Mouse (Mus musculus): Measurements from ENCODE around the gene Slc37a1. TPM values are rescaled to one million over a fixed set of nuclear protein-coding genes. Genes with fewer than 3 reads are reported as not detected.
A peak's percentile ranks its signal among the peaks of the same experiment; 100 is the strongest.

The Slc37a1 gene
- polyA plus RNA-seq, 1 experiment from 2014 or later, result 4.3 TPM

DNA sequence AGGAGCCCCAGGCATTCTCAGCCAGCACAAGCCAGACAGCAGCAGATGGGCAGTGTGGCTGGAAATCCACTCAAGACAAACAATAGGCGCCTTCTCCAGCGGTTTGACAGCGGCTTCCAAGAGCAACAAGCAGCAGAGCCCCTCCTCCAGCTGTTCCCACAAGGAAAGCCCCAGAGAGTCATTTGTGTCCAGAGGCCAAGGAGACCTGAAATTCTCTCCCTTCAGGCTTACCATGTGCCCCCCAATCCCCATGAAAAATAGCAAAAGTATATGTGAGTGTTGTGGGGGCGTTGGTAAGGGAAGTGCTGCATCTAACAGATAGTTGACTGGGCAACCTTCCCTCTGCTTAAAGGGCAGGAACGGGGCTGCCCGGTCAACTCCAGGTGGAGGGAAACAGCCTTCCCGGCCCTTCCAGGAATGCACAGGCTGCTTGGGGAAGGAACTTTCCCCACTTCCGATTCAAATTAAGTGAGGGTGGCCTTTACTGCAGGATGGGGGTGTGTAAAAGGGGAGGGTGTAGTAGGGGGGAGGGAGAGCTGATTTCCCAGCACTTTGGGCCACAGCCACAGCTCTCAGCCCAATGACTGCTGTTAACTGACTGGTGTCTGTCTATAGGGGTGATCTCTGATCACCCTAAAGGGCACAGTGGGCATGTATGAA, 98.5 kb downstream of the Slc37a1 start:
- no peak overlapping the region for H3K4me2 ChIP-seq (ENCODE audit: low read depth, low read length)
- no peak overlapping the region for H3K27ac ChIP-seq (ENCODE audit: low read depth)
- no peak overlapping the region for H3K4me3 ChIP-seq (ENCODE audit: low read depth, low read length)
- H3K9ac ChIP-seq (replicated peaks), result no peak overlapping the region
- DNase-seq, result no peak
- WGBS (ENCODE audit: insufficient replicate concordance), result 36% methylated on average over 8 of the region's 8 CpGs
- no peak for ATAC-seq
- peaks cover 15% of the 10 kb centered on the region; the same call in 1 of the 2 replicates for H3K27me3 ChIP-seq (ENCODE audit: insufficient read depth, low read length)
- TF ChIP-seq EP300 (IDR thresholded peaks at IDR 0.05; ENCODE audit: low read depth), result no peak
- TF ChIP-seq CTCF (IDR thresholded peaks at IDR 0.05; ENCODE audit: low read depth), result no peak
- H3K36me3 ChIP-seq (replicated peaks; ENCODE audit: insufficient read depth, low read length), result no peaks in the 10 kb centered on the region
- no peaks in the 10 kb centered on the region for H3K9me3 ChIP-seq (ENCODE audit: low read length)
- H3K4me1 ChIP-seq (ENCODE audit: insufficient read depth), result peaks cover 14% of the 10 kb centered on the region

- peaks cover 14% of the 10 kb centered on the region for H3K4me1 ChIP-seq (ENCODE audit: insufficient read depth)
- TF ChIP-seq CTCF (IDR thresholded peaks at IDR 0.05; ENCODE audit: low read depth) (no peak), EP300 (IDR thresholded peaks at IDR 0.05; ENCODE audit: low read depth) (no peak)
- ATAC-seq, result peak; percentile 70
- no peaks in the 10 kb centered on the region for H3K36me3 ChIP-seq (replicated peaks; ENCODE audit: insufficient read depth, low read length)
- H3K27ac ChIP-seq (ENCODE audit: low read depth), result no peak within 1 kb of the TSS
- 3% methylated on average over 39 of the region's 56 CpGs for WGBS (ENCODE audit: insufficient replicate concordance)
- peak within 1 kb of the TSS; percentile 57 for H3K4me3 ChIP-seq (ENCODE audit: low read depth, low read length)
- H3K9ac ChIP-seq (replicated peaks), result peak within 1 kb of the TSS; percentile 55
- H3K27me3 ChIP-seq (ENCODE audit: insufficient read depth, low read length), result peaks cover 15% of the 10 kb centered on the region; the same call in 1 of the 2 replicates
- peak within 1 kb of the TSS; percentile 84 for H3K4me2 ChIP-seq (ENCODE audit: low read depth, low read length)
- no peaks in the 10 kb centered on the region for H3K9me3 ChIP-seq (ENCODE audit: low read length)
- DNase-seq, result peak; percentile 73
Observed at GRCm38 (mm10) chr17:31385671-31386665, 99.4 kb downstream of the Slc37a1 start, which contains the start of gene Pde9a. TSS of gene Pde9a (plus strand) at chr17:31386210.

DNA sequence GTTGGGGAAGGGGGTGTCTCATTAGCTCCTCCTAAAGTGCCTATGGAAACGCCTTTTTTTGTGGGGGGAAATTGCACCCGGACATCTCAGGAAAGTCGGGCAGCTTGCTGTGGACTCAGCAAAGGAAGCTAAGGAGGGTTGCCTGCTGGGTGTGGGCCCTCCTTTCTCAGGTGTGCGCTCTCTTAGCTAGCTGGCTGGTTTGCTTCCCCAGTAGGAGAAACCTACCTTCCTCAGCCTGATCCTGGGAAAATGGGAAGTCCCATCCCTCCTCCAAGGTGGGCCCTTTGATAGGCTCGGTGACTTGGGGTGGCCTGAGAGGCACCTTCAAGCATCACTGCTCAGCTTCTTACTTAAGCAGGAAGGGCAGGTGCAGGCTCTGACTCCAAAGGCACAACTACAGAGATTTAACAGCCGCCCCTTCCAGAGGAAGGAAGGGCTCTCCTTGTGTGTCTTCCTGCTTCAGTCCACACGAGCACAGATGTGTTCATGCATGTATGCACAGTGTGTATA, 100.2 kb downstream of the Slc37a1 start:
- Histone ChIP-seq H3K9me3 (ENCODE audit: low read length) (no peaks in the 10 kb centered on the region), H3K4me2 (ENCODE audit: low read depth, low read length) (peak overlapping the region; percentile 84), H3K27ac (ENCODE audit: low read depth) (no peak overlapping the region), H3K36me3 (replicated peaks; ENCODE audit: insufficient read depth, low read length) (no peaks in the 10 kb centered on the region), H3K4me3 (ENCODE audit: low read depth, low read length) (peak overlapping the region; percentile 57), H3K27me3 (ENCODE audit: insufficient read depth, low read length) (peaks cover 15% of the 10 kb centered on the region; the same call in 1 of the 2 replicates), H3K9ac (replicated peaks) (peak overlapping the region; percentile 55), H3K4me1 (ENCODE audit: insufficient read depth) (peaks cover 15% of the 10 kb centered on the region)
- ATAC-seq (no peak), DNase-seq (no peak)
- 17% methylated on average over 7 of the region's 7 CpGs for WGBS (ENCODE audit: insufficient replicate concordance)
- TF ChIP-seq CTCF (IDR thresholded peaks at IDR 0.05; ENCODE audit: low read depth) (no peak), EP300 (IDR thresholded peaks at IDR 0.05; ENCODE audit: low read depth) (no peak)

DNA sequence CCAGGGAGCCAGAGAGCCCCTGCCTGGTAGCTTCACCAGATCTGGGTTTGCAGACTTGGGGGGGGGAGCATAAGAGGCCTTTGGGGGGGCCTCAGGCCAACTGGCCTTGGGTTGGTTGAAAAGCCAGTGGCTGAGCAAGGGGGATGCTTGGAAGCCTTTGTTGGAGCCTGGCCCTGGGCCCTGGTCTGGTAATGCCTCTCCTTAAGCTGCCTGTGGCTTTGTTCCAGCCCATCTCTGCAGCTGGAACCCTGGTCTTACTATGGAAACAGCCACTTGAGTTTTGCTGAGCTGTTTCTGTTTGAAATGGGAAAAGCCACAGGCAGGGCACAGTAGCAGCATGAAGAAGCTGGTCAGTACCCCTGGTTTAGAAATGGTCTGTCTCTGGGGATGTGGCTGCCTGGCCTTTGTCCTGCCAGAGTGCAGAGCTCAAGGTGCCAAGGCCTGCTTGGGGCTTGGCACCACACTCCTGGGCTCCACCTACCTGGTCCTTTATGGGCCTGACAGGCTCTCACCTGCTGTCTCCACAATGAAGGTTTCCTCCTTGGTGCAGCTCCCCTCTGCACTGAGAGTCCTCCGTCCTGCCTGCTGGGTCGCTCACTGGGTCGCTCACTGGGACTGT, 102.9 kb downstream of the Slc37a1 start:
- DNase-seq (no peak), ATAC-seq (no peak)
- H3K4me2 ChIP-seq (ENCODE audit: low read depth, low read length), result no peak overlapping the region
- no peak overlapping the region for H3K4me3 ChIP-seq (ENCODE audit: low read depth, low read length)
- TF ChIP-seq CTCF (IDR thresholded peaks at IDR 0.05; ENCODE audit: low read depth) (no peak), EP300 (IDR thresholded peaks at IDR 0.05; ENCODE audit: low read depth) (no peak)
- peaks cover 15% of the 10 kb centered on the region; the same call in 1 of the 2 replicates for H3K27me3 ChIP-seq (ENCODE audit: insufficient read depth, low read length)
- H3K27ac ChIP-seq (ENCODE audit: low read depth), result no peak overlapping the region
- no peaks in the 10 kb centered on the region for H3K9me3 ChIP-seq (ENCODE audit: low read length)
- H3K4me1 ChIP-seq (ENCODE audit: insufficient read depth), result peaks cover 14% of the 10 kb centered on the region
- no peak overlapping the region for H3K9ac ChIP-seq (replicated peaks)
- 68% methylated on average over 3 of the region's 3 CpGs for WGBS (ENCODE audit: insufficient replicate concordance)
- no peaks in the 10 kb centered on the region for H3K36me3 ChIP-seq (replicated peaks; ENCODE audit: insufficient read depth, low read length)

- H3K27me3 ChIP-seq (ENCODE audit: insufficient read depth, low read length), result 0 out of 2 replicates have a peak, but pooled peaks cover 7% of the 10 kb centered on the region
- 52% methylated on average over 3 of the region's 3 CpGs for WGBS (ENCODE audit: insufficient replicate concordance)
- ATAC-seq (peak; percentile 59; the same call in 1 of the 2 replicates), DNase-seq (no peak)
- no peak overlapping the region for H3K4me3 ChIP-seq (ENCODE audit: low read depth, low read length)
- H3K36me3 ChIP-seq (replicated peaks; ENCODE audit: insufficient read depth, low read length), result no peaks in the 10 kb centered on the region
- H3K4me2 ChIP-seq (ENCODE audit: low read depth, low read length), result no peak overlapping the region
- H3K9me3 ChIP-seq (ENCODE audit: low read length), result no peaks in the 10 kb centered on the region
- TF ChIP-seq CTCF (IDR thresholded peaks at IDR 0.05; ENCODE audit: low read depth), result no peak
- no peak for TF ChIP-seq EP300 (IDR thresholded peaks at IDR 0.05; ENCODE audit: low read depth)
- H3K9ac ChIP-seq (replicated peaks), result no peak overlapping the region
- H3K4me1 ChIP-seq (ENCODE audit: insufficient read depth), result peaks cover 10% of the 10 kb centered on the region
- 0 out of 2 replicates have a peak overlapping the region, but pooled peaks have one; percentile 16 for H3K27ac ChIP-seq (ENCODE audit: low read depth)
Observed at GRCm38 (mm10) chr17:31391462-31391861, 104.9 kb downstream of the Slc37a1 start.

Data from liver, postnatal 0 days (tissue).